Mouse (Mus musculus): ENCODE results near the gene Arhgap11a.
A peak's percentile ranks its signal among the peaks of the same experiment; 100 is the strongest.

Gene Arhgap11a

GRCm38 (mm10) chr2:113848245-113849121 is at the start of gene Arhgap11a:
Arhgap11a (minus strand) TSS chr2:113848661.
- peak; percentile 96 for DNase-seq (ENCODE audit: low spot score)

- DNase-seq (ENCODE audit: low spot score): no peak
These were observed 45.1 kb upstream of the Arhgap11a start for GRCm38 (mm10) chr2:113893385-113894122.

GRCm38 (mm10) chr2:113887166-113887565 is 38.7 kb upstream of the Arhgap11a start:
- no peak for DNase-seq (ENCODE audit: low spot score)

GRCm38 (mm10) chr2:113886061-113886460 is 37.6 kb upstream of the Arhgap11a start:
- no peak for DNase-seq (ENCODE audit: low spot score)

GRCm38 (mm10) chr2:113870115-113870514 is 21.7 kb upstream of the Arhgap11a start:
- no peak for DNase-seq (ENCODE audit: low spot score)

- no peak for DNase-seq (ENCODE audit: low spot score)
These were observed 19.9 kb upstream of the Arhgap11a start for GRCm38 (mm10) chr2:113868404-113868803.

- DNase-seq (ENCODE audit: low spot score): no peak
These were observed 17.7 kb upstream of the Arhgap11a start for GRCm38 (mm10) chr2:113866155-113866554.

GRCm38 (mm10) chr2:113849141-113849540 is 680 bp upstream of the Arhgap11a start:
- peak; percentile 11 for DNase-seq (ENCODE audit: low spot score)

- DNase-seq (ENCODE audit: low spot score): peak; percentile 41
These were observed 700 bp downstream of the Arhgap11a start for GRCm38 (mm10) chr2:113847678-113848244.

GRCm38 (mm10) chr2:113845081-113845480 is 3.4 kb downstream of the Arhgap11a start:
- no peak for DNase-seq (ENCODE audit: low spot score)

- no peak for DNase-seq (ENCODE audit: low spot score)
These were observed 6.6 kb downstream of the Arhgap11a start for GRCm38 (mm10) chr2:113841656-113842437.

GRCm38 (mm10) chr2:113839488-113839887 is 9.0 kb downstream of the Arhgap11a start:
- no peak for DNase-seq (ENCODE audit: low spot score)

- DNase-seq (ENCODE audit: low spot score): no peak
These were observed 13.2 kb downstream of the Arhgap11a start for GRCm38 (mm10) chr2:113835219-113835618.

GRCm38 (mm10) chr2:113828943-113829882 is 19.2 kb downstream of the Arhgap11a start, which contains the start of gene Scg5:
Scg5 (minus strand) TSS chr2:113829121.
- peak; percentile 90 for DNase-seq (ENCODE audit: low spot score)

- no peak for DNase-seq (ENCODE audit: low spot score)
These were observed 20.1 kb downstream of the Arhgap11a start for GRCm38 (mm10) chr2:113828086-113828942.

GRCm38 (mm10) chr2:113823909-113824308 is 24.6 kb downstream of the Arhgap11a start:
- DNase-seq (ENCODE audit: low spot score): peak; percentile 72

- no peak for DNase-seq (ENCODE audit: low spot score)
These were observed 26.1 kb downstream of the Arhgap11a start for GRCm38 (mm10) chr2:113822367-113822766.

GRCm38 (mm10) chr2:113821176-113821734 is 27.2 kb downstream of the Arhgap11a start:
- DNase-seq (ENCODE audit: low spot score): no peak

GRCm38 (mm10) chr2:113820117-113820516 is 28.3 kb downstream of the Arhgap11a start:
- no peak for DNase-seq (ENCODE audit: low spot score)

Data from embryo, embryonic 10 days (tissue).